ENCODE assay signal across 8 mouse cellular contexts in the genomic region with DNA sequence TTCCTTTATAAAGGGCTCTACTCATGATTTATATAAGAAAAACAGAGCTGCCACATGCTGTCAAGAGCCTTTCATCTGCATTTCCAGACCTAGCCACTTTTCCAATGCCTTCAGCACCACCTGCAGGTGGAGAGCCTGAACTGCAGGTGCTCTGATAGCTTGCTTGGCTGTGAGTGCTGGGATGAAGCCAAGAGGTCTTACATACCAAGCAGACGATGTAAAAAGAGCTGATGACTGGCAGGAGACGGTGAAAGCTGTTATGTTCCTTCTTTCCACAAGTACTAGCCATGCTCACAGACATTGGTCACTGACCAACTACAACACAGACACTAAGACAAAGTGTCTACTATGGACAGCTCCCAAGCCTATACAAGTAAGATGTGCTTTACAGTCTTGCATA. TPM values are rescaled to one million over a fixed set of nuclear protein-coding genes. Genes with fewer than 3 reads are reported as not detected.
DNase-seq lines count a peak whose midpoint lies in the region; ATAC-seq and TF ChIP-seq lines count a peak whose summit lies in the region.

No protein-coding gene starts in this region.

- H3K4me3 ChIP-seq in embryonic facial prominence, embryonic 10.5 days: no peak overlapping the region
- no peak overlapping the region for H3K4me3 ChIP-seq in heart, adult 2 months
- no peak overlapping the region for H3K4me3 ChIP-seq in kidney, adult 2 months (ENCODE audit: insufficient read depth, low read depth, low read length)
- no peak overlapping the region for H3K4me3 ChIP-seq in limb, embryonic 10.5 days

- peak; percentile 91 for DNase-seq in 416B (ENCODE audit: low read depth)
- DNase-seq in adrenal gland, postnatal 14 days: peak; percentile 92
- DNase-seq in embryonic facial prominence, embryonic 10.5 days (ENCODE audit: low spot score): peak; percentile 79
- DNase-seq in heart, adult 2 months: peak; percentile 87 to 88
- DNase-seq in kidney, adult 2 months: peak; percentile 92
- peak; percentile 78 for DNase-seq in limb, embryonic 10.5 days (ENCODE audit: low spot score)
- peak; percentile 77 to 88 for DNase-seq in spleen, postnatal 4 days (ENCODE audit: low spot score in 2 of 2)

- peaks cover 59% of the 10 kb centered on the region for H3K36me3 ChIP-seq in embryonic facial prominence, embryonic 10.5 days (replicated peaks)
- peaks cover 10% of the 10 kb centered on the region for H3K36me3 ChIP-seq in heart, adult 2 months (ENCODE audit: control insufficient read depth, insufficient read depth, low read length)
- no peaks in the 10 kb centered on the region for H3K36me3 ChIP-seq in kidney, adult 2 months (ENCODE audit: control insufficient read depth, insufficient read depth, low read length)
- H3K36me3 ChIP-seq in limb, embryonic 10.5 days: peaks cover 59% of the 10 kb centered on the region

- H3K4me1 ChIP-seq in embryonic facial prominence, embryonic 10.5 days: peaks cover 8% of the 10 kb centered on the region; the same call in 1 of the 2 replicates
- peaks cover 8% of the 10 kb centered on the region for H3K4me1 ChIP-seq in heart, adult 2 months (ENCODE audit: control insufficient read depth, insufficient read depth, low read length)
- peaks cover 3% of the 10 kb centered on the region; the same call in 1 of the 2 replicates for H3K4me1 ChIP-seq in kidney, adult 2 months (ENCODE audit: control insufficient read depth, insufficient read depth, low read length)
- peaks cover 4% of the 10 kb centered on the region for H3K4me1 ChIP-seq in limb, embryonic 10.5 days

- ATAC-seq in monocyte, adult 5-6 weeks (replicated peaks; ENCODE audit: insufficient number of reproducible peaks, low FRiP score, low TSS enrichment, poor library complexity, severe bottlenecking): peak; percentile 95

- 21% methylated on average over 2 of the region's 2 CpGs for WGBS in embryonic facial prominence, embryonic 10.5 days
- WGBS in heart, adult 2 months: 4% methylated on average over 2 of the region's 2 CpGs
- WGBS in kidney, adult 2 months: 1% methylated on average over 2 of the region's 2 CpGs
- 30% methylated on average over 2 of the region's 2 CpGs for WGBS in limb, embryonic 10.5 days

- no peaks in the 10 kb centered on the region for H3K9me3 ChIP-seq in embryonic facial prominence, embryonic 10.5 days
- H3K9me3 ChIP-seq in limb, embryonic 10.5 days (replicated peaks): no peaks in the 10 kb centered on the region

- intact Hi-C loops in heart, adult 2 months (cut with DNase I): loop anchor here (1.0 to 5.0 kb wide), 2 partner anchors 76 to 192 kb away; no protein-coding TSS in a partner anchor

- H3K79me2 ChIP-seq in heart, adult 2 months (replicated peaks; ENCODE audit: control insufficient read depth, insufficient read depth, low read length): peaks cover 10% of the 10 kb centered on the region

- peak; percentile 99 for TF ChIP-seq EP300 in heart, adult 2 months (IDR thresholded peaks at IDR 0.05; ENCODE audit: insufficient read depth, low read depth, low read length)

- no peaks in the 10 kb centered on the region for H3K27me3 ChIP-seq in embryonic facial prominence, embryonic 10.5 days (replicated peaks; ENCODE audit: low read depth, poor library complexity, severe bottlenecking)
- H3K27me3 ChIP-seq in heart, adult 2 months (ENCODE audit: control insufficient read depth, insufficient read depth, low read length): no peaks in the 10 kb centered on the region
- no peaks in the 10 kb centered on the region for H3K27me3 ChIP-seq in kidney, adult 2 months (replicated peaks; ENCODE audit: control insufficient read depth, insufficient read depth, low read length)
- H3K27me3 ChIP-seq in limb, embryonic 10.5 days (ENCODE audit: low read depth, poor library complexity, severe bottlenecking): no peaks in the 10 kb centered on the region

- no peak overlapping the region for H3K27ac ChIP-seq in embryonic facial prominence, embryonic 10.5 days (replicated peaks)
- no peak overlapping the region for H3K27ac ChIP-seq in heart, adult 2 months
- no peak overlapping the region for H3K27ac ChIP-seq in kidney, adult 2 months (ENCODE audit: insufficient read depth, low read depth, low read length)
- H3K27ac ChIP-seq in limb, embryonic 10.5 days: no peak overlapping the region

- TF ChIP-seq POLR2A in heart, adult 2 months (IDR thresholded peaks at IDR 0.05; ENCODE audit: insufficient read depth, low read depth, low read length): no peak
- TF ChIP-seq POLR2A in kidney, adult 2 months (IDR thresholded peaks at IDR 0.05; ENCODE audit: low read depth, low read length): no peak

- no peak overlapping the region for H3K9ac ChIP-seq in heart, adult 2 months (ENCODE audit: low read depth, low read length)

- no peak for TF ChIP-seq CTCF in heart, adult 2 months (IDR thresholded peaks at IDR 0.05)
- peak; percentile 99 for TF ChIP-seq CTCF in kidney, adult 2 months (conservative IDR thresholded peaks at IDR 0.05; ENCODE audit: insufficient read depth, insufficient read length, low read depth, low read length)

RNA-seq across cellular contexts. Expression of a gene that starts 12.0 kb away (rescaled TPM):
- total RNA-seq in adrenal gland, postnatal 14 days (2021): not detected in 2 replicates
- 0.20 and 0.57 TPM in 2 replicates for polyA plus RNA-seq in embryonic facial prominence, embryonic 10.5 days (2016; fragmentation: Nextera tagmentation; extraction: Ambion mirVana)
- not detected for total RNA-seq in heart, adult 2 months (2021)
- polyA plus RNA-seq in heart, adult 2 months (2012; rRNA removed): 0.09 TPM in 1 of 2 replicates, not detected in the other
- 0.18 and 0.20 TPM in 2 replicates for polyA plus RNA-seq in kidney, adult 2 months (2012; rRNA removed)
- 0.29 and 0.53 TPM in 2 replicates for polyA plus RNA-seq in limb, embryonic 10.5 days (2016; fragmentation: Nextera tagmentation; extraction: Ambion mirVana)
- 0.85 to 2.3 TPM (median 1.9 TPM) in 3 replicates for total RNA-seq in monocyte, adult 5-6 weeks (2017)

RNA-seq across cellular contexts. Expression of a gene that starts 12.3 kb away (rescaled TPM):
- total RNA-seq in adrenal gland, postnatal 14 days (2021): 46.6 and 49.7 TPM in 2 replicates
- 51.9 and 55.6 TPM in 2 replicates for polyA plus RNA-seq in embryonic facial prominence, embryonic 10.5 days (2016; fragmentation: Nextera tagmentation; extraction: Ambion mirVana)
- total RNA-seq in heart, adult 2 months (2021): 10 to 100 TPM; 59.3 to 65.4 TPM
- polyA plus RNA-seq in heart, adult 2 months (2012; rRNA removed): 50.4 and 80.7 TPM in 2 replicates
- 39.6 and 40.8 TPM in 2 replicates for polyA plus RNA-seq in kidney, adult 2 months (2012; rRNA removed)
- 52.2 and 55.3 TPM in 2 replicates for polyA plus RNA-seq in limb, embryonic 10.5 days (2016; fragmentation: Nextera tagmentation; extraction: Ambion mirVana)
- 28.7 to 49.9 TPM (median 29.7 TPM) in 3 replicates for total RNA-seq in monocyte, adult 5-6 weeks (2017)

RNA-seq across cellular contexts. Expression of a gene that starts 42.1 kb away (rescaled TPM):
- not detected in 2 replicates for total RNA-seq in adrenal gland, postnatal 14 days (2021)
- polyA plus RNA-seq in embryonic facial prominence, embryonic 10.5 days (2016; fragmentation: Nextera tagmentation; extraction: Ambion mirVana): 0.04 TPM in 1 of 2 replicates, not detected in the other
- total RNA-seq in heart, adult 2 months (2021): under 1 TPM in 1 of 2 experiments, not detected in 1; 0.08 TPM
- 0.25 and 0.38 TPM in 2 replicates for polyA plus RNA-seq in heart, adult 2 months (2012; rRNA removed)
- 0.06 and 0.11 TPM in 2 replicates for polyA plus RNA-seq in kidney, adult 2 months (2012; rRNA removed)
- 0.03 TPM in 1 of 2 replicates, not detected in the other for polyA plus RNA-seq in limb, embryonic 10.5 days (2016; fragmentation: Nextera tagmentation; extraction: Ambion mirVana)
- not detected in 3 replicates for total RNA-seq in monocyte, adult 5-6 weeks (2017)
